Mouse (Mus musculus): ENCODE measurements at regions not wholly inside any gene's neighbourhood (a gene's known extent, or its start where the extent isn't known, plus 50 kb on each side); places are given as distances from the start of the nearest gene placed in this dataset.
"Not testable (repeated sequence)": the region's sequence is repeated elsewhere in the genome, so short reads cannot be mapped to it uniquely, and the experiment has no call there.

GRCm38 (mm10) chr12:74825664-74826063 lies 351.5 kb downstream of the Kcnh5 start:
- Histone ChIP-seq H3K36me3 (no peaks in the 10 kb centered on the region), H3K27me3 (replicated peaks) (no peaks in the 10 kb centered on the region), H3K4me3 (replicated peaks) (no peak overlapping the region), H3K4me2 (no peak overlapping the region), H3K27ac (replicated peaks) (no peak overlapping the region), H3K9ac (replicated peaks) (no peak overlapping the region), H3K4me1 (no peaks in the 10 kb centered on the region), H3K9me3 (replicated peaks) (no peaks in the 10 kb centered on the region)
- ATAC-seq (ENCODE audit: low FRiP score): no peak
- WGBS: 65% methylated on average over 3 of the region's 3 CpGs

GRCm38 (mm10) chr12:74824735-74825494 lies 352.2 kb downstream of the Kcnh5 start:
- Histone ChIP-seq H3K4me2 (no peak overlapping the region), H3K9ac (replicated peaks) (no peak overlapping the region), H3K4me3 (replicated peaks) (no peak overlapping the region), H3K27ac (replicated peaks) (no peak overlapping the region), H3K36me3 (no peaks in the 10 kb centered on the region), H3K27me3 (replicated peaks) (no peaks in the 10 kb centered on the region), H3K9me3 (replicated peaks) (no peaks in the 10 kb centered on the region), H3K4me1 (no peaks in the 10 kb centered on the region)
- 56% methylated on average over 3 of the region's 3 CpGs for WGBS
- ATAC-seq (ENCODE audit: low FRiP score): no peak

GRCm38 (mm10) chr12:74816181-74816580 lies 361.0 kb downstream of the Kcnh5 start:
- not testable (repeated sequence) for ATAC-seq (ENCODE audit: low FRiP score); H3K4me3 ChIP-seq (replicated peaks); H3K27ac ChIP-seq (replicated peaks); H3K27me3 ChIP-seq (replicated peaks); H3K9me3 ChIP-seq (replicated peaks); H3K36me3 ChIP-seq; H3K4me2 ChIP-seq; H3K9ac ChIP-seq (replicated peaks); H3K4me1 ChIP-seq
- 90% methylated on average over 3 of the region's 3 CpGs for WGBS

GRCm38 (mm10) chr12:74808571-74808970 lies 368.6 kb downstream of the Kcnh5 start:
- not testable (repeated sequence) for H3K4me3 ChIP-seq (replicated peaks); H3K9ac ChIP-seq (replicated peaks); H3K4me1 ChIP-seq; H3K27me3 ChIP-seq (replicated peaks); H3K4me2 ChIP-seq; ATAC-seq (ENCODE audit: low FRiP score); H3K36me3 ChIP-seq; H3K27ac ChIP-seq (replicated peaks)
- peaks cover 11% of the 10 kb centered on the region; the same call in 1 of the 2 replicates for H3K9me3 ChIP-seq (replicated peaks)
- 95% methylated on average over 2 of the region's 2 CpGs for WGBS

- not testable (repeated sequence) for H3K27ac ChIP-seq (replicated peaks); H3K36me3 ChIP-seq; ATAC-seq (ENCODE audit: low FRiP score); H3K4me3 ChIP-seq (replicated peaks); H3K27me3 ChIP-seq (replicated peaks); H3K4me2 ChIP-seq; H3K4me1 ChIP-seq; H3K9ac ChIP-seq (replicated peaks)
- 90% methylated on average over 15 of the region's 15 CpGs for WGBS
- H3K9me3 ChIP-seq (replicated peaks): peaks cover 11% of the 10 kb centered on the region; the same call in 1 of the 2 replicates
Observed at GRCm38 (mm10) chr12:74807926-74808325, 369.2 kb downstream of the Kcnh5 start.

- Histone ChIP-seq H3K4me2 (no peak overlapping the region), H3K36me3 (no peaks in the 10 kb centered on the region), H3K4me3 (replicated peaks) (no peak overlapping the region), H3K27me3 (replicated peaks) (no peaks in the 10 kb centered on the region), H3K4me1 (no peaks in the 10 kb centered on the region), H3K27ac (replicated peaks) (no peak overlapping the region), H3K9me3 (replicated peaks) (peaks cover 8% of the 10 kb centered on the region; the same call in 1 of the 2 replicates), H3K9ac (replicated peaks) (no peak overlapping the region)
- no peak for ATAC-seq (ENCODE audit: low FRiP score)
- 59% methylated on average over 13 of the region's 13 CpGs for WGBS
Observed at GRCm38 (mm10) chr12:74803740-74804512, 373.2 kb downstream of the Kcnh5 start.

- no peak overlapping the region for H3K4me3 ChIP-seq (replicated peaks)
- H3K27ac ChIP-seq (replicated peaks): no peak overlapping the region
- no peaks in the 10 kb centered on the region for H3K36me3 ChIP-seq
- no peaks in the 10 kb centered on the region for H3K9me3 ChIP-seq (replicated peaks)
- ATAC-seq (ENCODE audit: low FRiP score): no peak
- H3K4me2 ChIP-seq: no peak overlapping the region
- WGBS: 77% methylated on average over 3 of the region's 3 CpGs
- H3K4me1 ChIP-seq: no peaks in the 10 kb centered on the region
- H3K27me3 ChIP-seq (replicated peaks): no peaks in the 10 kb centered on the region
- no peak overlapping the region for H3K9ac ChIP-seq (replicated peaks)
Observed at GRCm38 (mm10) chr12:74792036-74792435, 385.1 kb downstream of the Kcnh5 start.

- ATAC-seq (ENCODE audit: low FRiP score): no peak
- Histone ChIP-seq H3K36me3 (no peaks in the 10 kb centered on the region), H3K27me3 (replicated peaks) (no peaks in the 10 kb centered on the region), H3K4me1 (no peaks in the 10 kb centered on the region), H3K9ac (replicated peaks) (no peak overlapping the region), H3K9me3 (replicated peaks) (no peaks in the 10 kb centered on the region), H3K27ac (replicated peaks) (no peak overlapping the region), H3K4me3 (replicated peaks) (no peak overlapping the region), H3K4me2 (no peak overlapping the region)
- WGBS: 100% methylated on average over 1 of the region's 1 CpGs
Observed at GRCm38 (mm10) chr12:74762284-74762683, 414.8 kb downstream of the Kcnh5 start.

- H3K27ac ChIP-seq (replicated peaks): no peak overlapping the region
- H3K36me3 ChIP-seq: no peaks in the 10 kb centered on the region
- no peak for ATAC-seq (ENCODE audit: low FRiP score)
- H3K27me3 ChIP-seq (replicated peaks): no peaks in the 10 kb centered on the region
- H3K9me3 ChIP-seq (replicated peaks): no peaks in the 10 kb centered on the region
- 75% methylated on average over 1 of the region's 1 CpGs for WGBS
- no peak overlapping the region for H3K9ac ChIP-seq (replicated peaks)
- H3K4me2 ChIP-seq: no peak overlapping the region
- H3K4me3 ChIP-seq (replicated peaks): no peak overlapping the region
- H3K4me1 ChIP-seq: no peaks in the 10 kb centered on the region
Observed at GRCm38 (mm10) chr12:74745051-74745450, 428.9 kb upstream of the Gm11042 start.

GRCm38 (mm10) chr12:74728866-74729265 lies 412.7 kb upstream of the Gm11042 start:
- Histone ChIP-seq H3K36me3 (no peaks in the 10 kb centered on the region), H3K27me3 (replicated peaks) (no peaks in the 10 kb centered on the region), H3K4me1 (no peaks in the 10 kb centered on the region), H3K4me3 (replicated peaks) (no peak overlapping the region), H3K4me2 (no peak overlapping the region), H3K9me3 (replicated peaks) (0 out of 2 replicates have a peak, but pooled peaks cover 5% of the 10 kb centered on the region), H3K9ac (replicated peaks) (no peak overlapping the region), H3K27ac (replicated peaks) (no peak overlapping the region)
- WGBS: 97% methylated on average over 2 of the region's 2 CpGs
- no peak for ATAC-seq (ENCODE audit: low FRiP score)

- WGBS: 91% methylated on average over 3 of the region's 3 CpGs
- no peak for ATAC-seq (ENCODE audit: low FRiP score)
- no peaks in the 10 kb centered on the region for H3K36me3 ChIP-seq
- H3K27me3 ChIP-seq (replicated peaks): no peaks in the 10 kb centered on the region
- no peak overlapping the region for H3K4me2 ChIP-seq
- H3K4me3 ChIP-seq (replicated peaks): no peak overlapping the region
- no peaks in the 10 kb centered on the region for H3K9me3 ChIP-seq (replicated peaks)
- H3K27ac ChIP-seq (replicated peaks): no peak overlapping the region
- no peak overlapping the region for H3K9ac ChIP-seq (replicated peaks)
- no peaks in the 10 kb centered on the region for H3K4me1 ChIP-seq
Observed at GRCm38 (mm10) chr12:74679149-74679548, 363.0 kb upstream of the Gm11042 start.

GRCm38 (mm10) chr12:74677835-74678234 lies 361.6 kb upstream of the Gm11042 start:
- Histone ChIP-seq H3K4me3 (replicated peaks) (no peak overlapping the region), H3K9ac (replicated peaks) (no peak overlapping the region), H3K9me3 (replicated peaks) (no peaks in the 10 kb centered on the region), H3K4me2 (no peak overlapping the region), H3K27ac (replicated peaks) (no peak overlapping the region), H3K27me3 (replicated peaks) (no peaks in the 10 kb centered on the region), H3K36me3 (no peaks in the 10 kb centered on the region), H3K4me1 (no peaks in the 10 kb centered on the region)
- no peak for ATAC-seq (ENCODE audit: low FRiP score)
- 89% methylated on average over 2 of the region's 2 CpGs for WGBS
